Mouse (Mus musculus): ENCODE data around the gene Rbms1.
A peak's percentile ranks its signal among the peaks of the same experiment; 100 is the strongest.

The Rbms1 gene

DNA sequence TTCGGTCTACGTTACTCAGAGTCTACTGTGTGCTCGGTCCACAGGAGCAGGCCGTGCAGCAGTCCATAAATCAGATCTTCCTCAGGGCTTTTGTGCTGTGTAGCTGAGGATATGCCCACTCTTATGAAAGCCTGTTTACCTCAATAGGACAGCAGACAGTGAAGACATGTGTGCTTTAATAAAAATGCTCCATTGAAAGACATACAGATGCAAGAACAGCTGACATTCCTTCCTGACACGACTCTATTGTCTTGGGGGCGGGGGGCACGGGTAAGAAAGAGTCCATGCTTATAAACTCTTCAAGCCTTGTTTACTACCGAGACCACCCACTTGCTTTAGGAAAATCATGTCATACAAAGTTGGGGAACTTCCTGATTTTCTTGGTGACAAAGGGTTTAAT, 196.6 kb downstream of the Rbms1 start:
- no peak for DNase-seq (ENCODE audit: low read depth)

DNA sequence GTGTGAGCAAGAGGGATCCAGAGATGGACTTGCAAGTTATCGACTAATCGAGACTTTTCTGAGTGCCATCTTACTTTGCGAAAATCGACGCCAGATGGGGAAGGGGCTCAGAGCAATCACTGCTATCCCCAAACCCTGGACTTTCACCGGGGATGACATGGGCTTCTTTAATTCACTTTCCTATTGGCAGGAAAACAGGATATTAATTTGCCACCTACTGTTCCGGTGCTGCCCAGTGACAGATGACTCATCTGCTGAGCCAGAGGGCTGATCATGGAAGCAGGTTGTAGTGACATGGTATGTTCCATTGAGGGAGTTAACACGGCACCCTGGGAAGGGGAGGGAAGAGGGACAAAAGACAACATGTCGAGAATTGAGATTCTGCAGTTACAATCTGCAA, 206.8 kb downstream of the Rbms1 start:
- no peak for DNase-seq (ENCODE audit: low read depth)

DNA sequence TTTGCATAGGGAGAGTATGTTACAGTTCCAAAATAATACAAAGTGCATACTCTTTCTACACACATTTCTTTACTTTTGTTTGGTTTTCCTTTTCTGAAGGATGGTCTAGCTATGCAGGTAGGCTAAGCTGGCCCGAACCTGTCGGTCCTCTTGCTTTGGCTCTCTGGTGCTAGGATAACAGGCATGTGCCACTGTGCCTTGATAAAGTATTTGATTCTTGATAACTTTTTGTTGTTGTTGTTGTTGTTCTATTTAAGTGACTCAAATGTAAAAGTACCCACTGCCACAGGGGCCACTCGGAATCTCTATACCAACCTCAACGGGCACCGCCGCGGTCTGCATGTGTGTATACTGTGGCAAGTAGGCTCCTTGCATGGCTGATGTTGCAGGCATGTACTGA, 207.9 kb downstream of the Rbms1 start:
- DNase-seq (ENCODE audit: low read depth) = no peak

DNA sequence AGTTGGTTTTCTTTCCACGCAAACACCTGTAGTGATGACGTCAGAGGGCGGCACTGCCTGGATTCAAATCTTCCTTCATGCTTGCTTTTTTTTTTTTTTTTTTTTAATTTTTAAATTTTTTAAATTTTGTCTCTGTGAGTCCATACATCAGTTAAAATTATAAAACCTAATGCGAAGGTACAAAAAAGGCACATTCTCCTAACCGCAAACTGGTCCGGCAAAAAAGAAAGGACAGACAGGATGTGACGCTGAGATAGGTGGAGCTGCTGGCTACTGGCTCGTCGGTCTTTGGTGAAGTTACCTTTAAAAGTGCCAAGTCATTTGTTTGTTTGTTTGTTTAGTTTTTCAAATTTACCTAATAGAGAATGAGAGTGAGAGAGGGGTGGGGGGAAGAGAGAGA, 211.7 kb downstream of the Rbms1 start:
- DNase-seq (ENCODE audit: low read depth) = no peak

DNA sequence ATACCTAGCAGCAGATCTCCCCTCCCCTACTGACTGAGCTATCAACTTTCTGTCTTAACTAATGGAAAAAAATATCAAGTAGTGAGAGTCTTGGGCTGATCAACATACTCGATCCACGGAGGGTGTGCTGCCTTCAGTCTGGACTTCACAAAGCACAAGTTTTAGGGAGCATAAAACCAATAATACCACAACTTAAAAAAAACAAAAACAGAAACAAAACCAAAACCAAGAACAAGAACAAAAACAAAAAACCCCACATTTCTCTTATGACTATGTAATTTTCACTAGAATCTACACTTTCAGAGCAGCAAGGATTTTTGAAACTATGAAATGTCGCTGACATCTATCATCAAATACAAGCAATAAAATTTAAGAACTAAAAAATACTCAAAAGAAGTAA, 212.4 kb downstream of the Rbms1 start:
- no peak for DNase-seq (ENCODE audit: low read depth)

DNA sequence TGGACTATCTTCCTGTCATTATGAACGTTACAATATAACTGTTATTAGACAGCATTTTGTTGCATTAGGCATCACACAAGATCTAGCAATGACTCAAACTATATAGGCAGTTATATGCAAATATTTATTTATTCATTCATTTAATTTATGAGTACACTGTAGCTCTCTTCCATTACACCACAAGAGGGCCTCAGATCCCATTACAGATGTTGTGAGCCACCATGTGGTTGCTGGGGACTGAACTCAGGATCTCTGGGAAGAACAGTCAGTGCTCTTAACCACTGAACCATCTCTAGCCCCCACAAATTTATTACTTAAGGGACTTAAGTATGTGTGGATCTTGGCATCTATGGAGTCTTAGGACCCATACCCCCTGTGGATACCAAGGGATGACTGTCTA, 214.4 kb downstream of the Rbms1 start:
- peak; percentile 46 for DNase-seq (ENCODE audit: low read depth)

DNA sequence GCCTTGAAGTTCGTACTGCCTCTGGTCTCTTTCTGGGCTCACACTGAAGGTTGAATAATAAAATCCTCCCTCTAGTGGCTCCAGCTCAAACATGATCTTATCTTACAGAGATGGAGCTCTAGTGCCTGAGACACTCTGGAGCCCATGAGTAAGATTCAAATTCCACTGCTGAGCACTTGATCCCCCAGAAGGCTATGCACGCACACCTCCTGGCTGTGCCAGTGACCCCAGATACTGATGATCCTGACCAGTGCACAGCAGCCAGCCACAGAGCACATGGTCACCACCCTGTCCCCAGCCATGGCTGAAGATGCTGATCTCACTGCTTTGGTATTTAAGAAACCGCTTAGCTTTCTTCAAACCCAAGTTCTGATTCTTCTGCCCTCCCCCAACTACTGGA, 215.4 kb downstream of the Rbms1 start:
- peak; percentile 80 for DNase-seq (ENCODE audit: low read depth)

DNA sequence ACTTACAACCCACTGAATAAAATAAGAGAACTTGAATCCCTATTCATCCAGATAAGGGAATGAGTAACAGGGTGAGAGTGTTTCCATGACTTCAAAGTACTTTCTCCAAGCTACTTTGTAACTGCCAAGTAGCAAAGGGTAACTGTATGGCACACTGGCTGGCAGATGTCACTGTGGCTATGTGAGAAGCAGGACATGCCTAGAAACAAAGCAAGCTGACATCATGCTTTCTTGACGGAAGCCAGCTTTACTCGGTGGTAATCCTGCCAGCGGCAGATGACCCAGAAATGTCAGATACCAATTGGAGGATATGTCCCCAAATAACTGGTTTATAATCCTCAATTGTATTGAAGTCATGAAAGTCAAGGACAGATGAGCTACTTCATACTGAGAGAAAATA, 218.3 kb downstream of the Rbms1 start:
- no peak for DNase-seq (ENCODE audit: low read depth)

DNA sequence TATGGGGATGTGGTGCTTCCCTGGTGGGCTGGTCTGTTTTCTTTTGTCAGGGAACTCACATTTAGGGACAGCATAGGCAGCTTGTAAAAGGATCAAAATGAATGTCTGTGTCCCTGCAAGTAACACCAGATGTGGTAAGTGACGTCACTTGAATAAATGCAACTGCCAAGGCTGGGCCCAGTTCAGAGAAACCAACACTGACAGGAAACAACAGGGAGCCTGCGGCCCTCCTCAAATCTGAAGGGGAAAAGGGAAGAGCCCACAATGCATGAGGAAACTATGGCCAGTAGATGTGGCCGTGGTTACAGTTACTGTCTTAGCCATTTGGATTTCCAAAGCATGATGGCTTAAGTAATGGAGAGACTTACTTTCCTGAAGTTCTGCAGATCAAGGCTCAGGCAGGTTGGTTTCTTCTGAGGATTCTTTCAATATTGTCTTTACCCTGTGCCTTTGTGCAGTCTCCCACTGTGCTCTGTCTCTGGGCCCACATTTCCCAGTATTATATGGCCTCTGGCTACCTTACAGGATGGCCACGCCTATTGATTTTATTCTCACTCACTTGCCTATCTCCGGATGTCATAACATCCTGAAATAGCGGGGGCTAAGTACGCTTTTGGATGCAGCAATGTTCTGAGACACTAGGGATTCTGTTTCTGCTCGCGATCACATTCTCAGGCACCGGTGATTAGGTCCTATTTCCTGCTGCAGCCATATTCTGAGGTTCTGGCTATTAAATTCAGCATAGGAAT, 223.4 kb downstream of the Rbms1 start:
- no peak for DNase-seq (ENCODE audit: low read depth)

DNA sequence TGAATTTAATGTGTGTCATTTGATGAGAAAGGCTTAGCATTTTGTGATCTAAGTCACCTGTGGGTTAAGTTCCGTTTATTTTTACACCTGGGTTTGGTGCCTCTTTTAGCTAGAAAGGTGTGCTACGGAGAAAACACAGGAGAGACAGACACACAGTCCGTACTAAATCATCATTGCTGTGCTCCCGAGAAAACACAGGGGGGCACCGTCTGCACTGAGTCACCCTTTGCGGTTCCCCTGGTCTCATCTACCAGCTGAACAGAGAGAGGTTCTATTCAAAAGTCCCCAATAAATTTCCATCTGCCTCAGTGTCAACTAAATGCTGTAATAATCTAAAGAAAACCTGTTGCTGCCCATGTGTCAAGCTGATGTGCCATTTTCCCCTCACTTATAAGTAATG, 232.1 kb downstream of the Rbms1 start:
- DNase-seq (ENCODE audit: low read depth) = peak; percentile 28

DNA sequence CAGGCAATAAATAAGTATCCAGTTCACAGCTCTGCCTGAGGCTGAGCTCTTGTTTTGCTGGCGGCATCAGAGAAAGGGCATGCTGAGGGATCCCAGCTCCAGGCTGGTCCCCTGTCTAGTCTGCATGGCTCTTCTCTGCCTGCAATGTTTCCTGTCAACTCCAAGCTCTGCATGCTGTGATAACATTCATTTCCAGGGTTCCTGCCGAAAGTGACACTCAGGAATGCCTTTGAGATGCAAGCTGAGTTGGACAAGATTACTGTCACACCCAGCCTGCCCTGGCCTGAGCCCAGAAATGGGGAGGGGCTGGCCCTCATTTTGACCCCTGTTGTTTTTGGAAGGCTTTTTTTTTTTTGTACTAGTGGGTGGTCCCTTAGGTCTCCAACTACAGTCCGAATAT, 233.0 kb downstream of the Rbms1 start:
- no peak for DNase-seq (ENCODE audit: low read depth)

DNA sequence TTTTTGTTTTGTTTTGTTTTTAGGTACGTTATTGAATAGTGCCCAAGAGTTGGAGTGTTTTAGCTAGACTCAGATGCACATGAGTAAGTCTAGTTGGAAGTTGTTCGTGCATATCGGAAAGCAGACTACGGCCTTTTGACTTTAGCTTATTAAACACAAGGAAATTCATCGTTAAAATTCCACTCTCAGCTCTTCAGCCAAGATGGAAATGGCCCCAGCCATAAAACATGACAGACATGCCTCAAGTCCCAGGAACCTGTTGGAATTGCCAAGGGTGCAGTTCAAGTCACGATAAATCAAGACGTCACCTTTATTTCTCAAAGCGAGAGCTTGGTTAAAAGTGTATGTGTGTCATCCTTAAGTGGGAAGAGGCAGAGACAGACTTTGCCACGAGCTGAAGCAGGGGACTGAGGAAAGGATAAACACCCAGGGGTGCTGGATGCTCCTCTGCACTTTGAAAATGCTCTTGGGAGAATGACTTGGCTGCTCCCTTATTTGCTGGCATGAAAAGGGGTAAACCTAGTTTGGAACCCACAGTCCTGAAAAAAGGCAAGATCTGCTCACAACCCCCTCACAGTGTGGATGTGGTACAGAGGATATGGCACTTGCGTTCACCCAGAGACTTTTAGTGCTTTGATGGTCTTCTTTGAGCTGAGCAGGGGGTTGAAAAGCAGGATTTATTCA, 233.9 kb downstream of the Rbms1 start:
- no peak for DNase-seq (ENCODE audit: low read depth)

DNA sequence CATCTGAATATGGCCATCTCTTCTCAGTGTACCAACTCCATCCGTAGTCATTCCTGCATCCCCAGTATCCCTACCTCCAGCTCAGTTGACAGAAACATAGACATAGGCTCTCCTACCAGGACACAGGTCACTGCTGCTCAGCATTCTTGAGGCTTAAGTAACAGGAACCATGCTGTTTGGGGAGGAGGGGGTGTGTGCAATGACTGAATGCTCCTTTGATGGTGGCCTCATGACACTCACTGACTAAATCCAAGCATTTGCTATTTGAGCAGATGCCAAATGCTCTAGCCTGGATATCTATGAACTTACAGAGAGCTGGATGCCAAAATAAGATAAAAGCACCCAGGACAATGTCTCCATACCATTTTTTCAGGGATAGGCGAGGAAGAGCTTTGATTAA, 238.3 kb downstream of the Rbms1 start:
- no peak for DNase-seq (ENCODE audit: low read depth)

DNA sequence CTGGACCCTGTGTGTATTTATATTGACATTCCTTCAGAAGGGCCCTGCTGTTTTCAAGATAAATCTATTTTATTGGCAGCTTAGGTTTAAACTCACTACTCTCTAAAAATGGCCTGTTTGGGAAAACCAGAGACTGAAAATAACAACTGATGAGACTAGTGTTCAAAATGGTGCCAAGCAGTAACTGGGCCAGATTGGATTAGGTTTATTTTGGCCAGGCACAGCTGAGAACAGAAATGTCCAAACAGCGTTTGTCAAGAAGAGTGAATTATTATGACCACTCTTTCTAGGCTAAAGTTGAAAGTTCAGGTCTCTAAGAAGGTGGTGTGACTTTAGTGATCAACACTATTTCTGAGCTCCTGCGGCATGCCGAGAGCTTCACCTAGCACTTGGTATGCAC, 240.0 kb downstream of the Rbms1 start:
- DNase-seq (ENCODE audit: low read depth) = no peak

DNA sequence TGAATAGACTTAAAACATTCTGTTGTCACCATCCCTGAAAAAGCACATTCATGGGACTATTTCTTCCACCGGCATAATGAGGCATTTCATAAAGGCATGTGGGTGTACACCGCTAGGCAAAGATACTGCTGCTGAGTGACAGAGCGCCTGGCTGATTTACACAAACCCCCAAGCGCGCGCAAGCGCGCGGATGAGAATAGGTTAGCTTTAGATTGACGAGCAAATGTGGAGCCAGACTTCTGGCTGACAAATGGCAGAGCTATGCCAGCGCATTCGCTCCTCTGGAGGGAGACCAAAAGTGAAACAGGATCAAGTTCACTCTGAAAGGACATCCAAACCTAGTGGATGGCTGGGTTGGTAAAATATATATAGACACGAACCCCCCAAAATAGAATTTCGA, 240.5 kb downstream of the Rbms1 start, which contains the start of gene Itgb6:
Gene Itgb6, minus strand, starts transcription at position 130 of the 400 bp plus-strand sequence.
- no peak for DNase-seq (ENCODE audit: low read depth)

DNA sequence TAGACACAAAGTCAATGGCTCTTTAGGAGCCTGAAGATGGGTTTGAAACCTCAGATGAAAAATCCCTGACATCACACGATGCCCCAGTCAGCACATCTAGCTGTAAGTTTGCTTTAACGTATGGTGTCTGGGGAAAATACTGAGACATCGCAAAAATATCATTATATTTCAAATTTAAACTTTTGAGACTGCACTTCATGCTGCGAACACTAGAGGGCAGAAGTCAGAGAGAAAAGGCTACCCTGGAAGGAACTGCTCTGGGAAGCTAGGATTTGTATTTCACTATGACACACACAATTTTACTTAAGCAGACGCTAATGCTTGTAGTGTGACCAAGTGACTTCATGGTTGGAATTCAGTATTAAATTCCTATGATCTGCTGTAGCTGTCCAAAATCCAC, 242.1 kb downstream of the Rbms1 start:
- DNase-seq (ENCODE audit: low read depth) = peak; percentile 72

DNA sequence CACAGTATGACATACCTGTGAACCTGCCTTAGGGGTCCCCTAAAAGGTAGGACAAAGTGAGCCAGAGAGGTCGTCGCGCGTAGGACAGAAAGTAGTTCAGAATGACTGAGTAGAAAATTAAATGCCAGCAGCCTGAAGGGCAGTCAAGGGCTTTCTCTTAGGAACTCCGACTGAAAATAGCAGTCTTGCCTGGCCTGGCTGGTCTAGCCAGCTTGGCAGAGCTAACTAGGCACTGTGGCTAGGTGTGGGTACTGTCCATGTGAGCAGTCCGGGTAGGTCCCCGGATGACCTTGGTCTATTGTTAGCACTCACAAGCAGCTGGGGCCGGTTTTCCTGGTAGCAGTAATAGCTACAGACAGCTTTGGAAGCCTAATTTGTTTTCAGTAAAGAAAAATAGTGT, 242.8 kb downstream of the Rbms1 start:
- no peak for DNase-seq (ENCODE audit: low read depth)

DNA sequence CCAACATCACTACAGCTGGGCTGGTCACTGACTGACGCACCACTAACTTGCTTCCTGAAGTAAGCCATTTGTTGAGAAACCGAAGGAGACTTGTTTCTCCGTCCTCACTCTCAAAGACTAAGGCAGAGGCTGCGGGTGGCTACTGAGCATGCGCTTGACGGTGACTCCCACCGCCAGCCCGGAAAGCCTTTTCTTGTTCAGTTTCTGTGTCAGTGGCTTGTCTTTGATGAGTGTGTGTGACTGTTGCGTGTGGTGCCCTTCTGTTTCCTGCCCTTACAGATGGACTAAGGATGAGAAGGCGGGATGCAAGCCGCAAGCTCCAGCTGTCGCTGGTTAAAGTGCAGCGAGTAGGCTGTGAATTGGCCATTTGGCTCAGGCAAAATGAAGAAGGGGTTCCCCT, 245.6 kb downstream of the Rbms1 start:
- no peak for DNase-seq (ENCODE audit: low read depth)

DNA sequence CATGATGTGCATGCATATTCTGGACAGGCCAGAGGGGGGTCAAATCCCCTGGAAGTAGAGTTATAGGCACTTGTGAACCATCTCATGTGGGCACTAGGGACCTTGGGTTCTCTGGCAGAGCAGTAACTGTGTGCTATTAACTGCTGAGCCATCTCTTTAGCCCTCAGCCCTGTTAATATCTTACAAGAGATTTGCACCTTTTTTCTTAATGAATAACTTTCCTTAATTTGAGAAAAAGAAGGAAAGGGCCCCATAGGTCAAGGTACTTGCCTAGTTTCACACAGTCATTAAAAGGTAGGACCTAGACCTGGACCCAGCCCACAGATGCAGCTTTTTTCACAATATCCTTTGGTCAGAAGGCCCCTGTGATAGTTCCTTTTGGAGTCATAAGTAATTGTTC, 246.4 kb downstream of the Rbms1 start:
- no peak for DNase-seq (ENCODE audit: low read depth)

DNA sequence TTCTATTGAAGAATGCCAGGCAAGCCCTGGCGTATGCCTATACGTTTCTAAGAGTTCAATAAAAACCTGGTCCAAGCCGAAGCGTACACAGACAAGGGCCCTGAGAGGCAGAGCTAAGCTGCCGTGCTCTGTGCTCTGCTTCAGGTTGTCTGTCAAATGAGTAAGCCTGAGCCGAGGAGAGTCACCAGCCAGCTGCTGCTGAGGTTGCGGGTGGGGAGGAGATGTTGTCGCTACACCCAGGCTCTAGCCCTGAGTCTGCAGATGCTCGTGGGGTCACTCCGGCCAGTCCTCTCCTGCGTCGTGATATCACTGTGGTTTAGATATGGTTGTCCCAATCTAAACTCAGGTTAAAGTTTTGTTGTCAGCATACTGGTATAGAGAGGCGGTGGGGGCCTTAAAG, 247.2 kb downstream of the Rbms1 start:
- DNase-seq (ENCODE audit: low read depth) = no peak

DNA sequence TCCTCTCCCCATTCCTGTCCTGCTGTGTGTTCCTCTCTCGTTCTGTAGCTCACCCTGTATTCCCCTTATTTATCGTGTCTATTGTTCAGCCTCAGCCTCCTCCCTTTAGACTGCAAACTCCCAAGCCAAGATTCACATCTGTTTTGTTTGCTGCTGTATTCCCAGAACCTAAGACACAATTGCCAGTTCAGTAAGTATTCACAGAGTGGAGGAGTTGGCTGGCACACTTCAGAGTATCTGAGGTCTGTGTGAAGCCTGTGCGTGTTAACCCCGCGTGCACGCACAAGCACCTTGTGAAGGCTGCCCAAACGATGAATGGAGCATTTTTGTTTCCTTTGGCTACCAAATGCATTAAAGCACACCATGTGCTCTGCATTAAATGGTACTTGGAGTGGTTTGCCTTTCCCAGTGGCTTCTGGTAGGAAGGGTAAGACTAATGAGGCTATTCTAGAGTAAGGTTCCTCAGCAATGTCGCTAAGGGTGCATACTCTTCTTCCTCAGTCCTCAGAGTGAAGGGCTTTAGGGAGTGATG, 248.0 kb downstream of the Rbms1 start:
- peak; percentile 37 for DNase-seq (ENCODE audit: low read depth)

DNA sequence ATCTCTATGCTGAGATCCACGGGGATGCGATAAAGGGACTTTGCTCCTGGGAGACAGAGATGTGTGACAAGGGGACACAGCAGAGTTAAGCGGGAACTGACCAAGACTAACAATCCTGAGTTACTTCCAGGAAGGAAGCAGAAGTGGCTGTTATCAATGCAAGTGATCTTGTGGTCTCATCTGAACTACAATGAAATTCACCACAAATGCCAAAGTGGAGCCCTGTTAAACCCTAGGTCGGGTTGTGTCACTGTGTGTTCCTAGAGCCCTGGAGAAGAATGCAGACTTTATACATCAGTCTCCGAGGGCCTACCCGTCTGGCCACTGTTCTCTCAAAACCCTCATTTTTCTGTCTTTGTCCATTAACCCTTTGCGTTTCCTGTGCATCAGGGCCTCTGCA, 248.5 kb downstream of the Rbms1 start:
- DNase-seq (ENCODE audit: low read depth) = no peak

DNA sequence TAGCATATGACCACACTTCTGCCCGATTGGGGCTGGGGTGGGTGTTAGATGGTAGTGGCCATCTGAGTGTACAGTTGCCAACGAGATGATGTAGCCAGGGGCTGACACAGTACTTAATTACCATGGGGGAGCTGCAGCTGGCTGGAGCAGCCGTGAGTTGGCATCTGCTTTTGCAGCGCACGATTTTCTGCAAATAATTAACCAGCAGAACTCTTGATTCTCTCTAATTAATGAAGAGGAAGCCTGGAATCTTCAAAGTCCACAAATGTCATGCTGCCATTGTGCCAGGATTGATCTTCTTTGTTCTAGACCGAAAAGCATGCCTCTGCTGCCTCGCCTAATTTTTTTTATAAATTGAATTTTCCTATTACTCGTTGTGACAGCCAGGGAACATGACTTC, 249.1 kb downstream of the Rbms1 start:
- no peak for DNase-seq (ENCODE audit: low read depth)

DNA sequence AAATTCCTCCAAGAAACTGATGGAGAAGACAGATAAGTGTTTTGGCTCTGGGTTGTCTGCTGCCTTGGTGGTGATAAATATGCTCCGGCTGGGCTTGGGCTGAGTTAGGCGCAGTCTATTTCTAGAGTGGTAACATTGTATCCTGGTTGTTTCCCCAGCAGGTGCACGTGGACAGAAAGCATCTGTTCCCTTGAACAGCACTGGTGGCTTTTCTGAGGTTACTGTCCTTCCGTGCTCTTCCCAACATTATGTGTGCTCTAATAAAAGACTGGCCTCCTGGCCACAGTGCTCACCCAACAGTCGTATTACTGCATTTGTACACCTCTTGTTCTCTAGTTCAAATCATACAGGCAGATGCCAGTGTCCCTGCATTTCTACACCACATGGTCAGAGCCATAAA, 250.1 kb downstream of the Rbms1 start:
- no peak for DNase-seq (ENCODE audit: low read depth)

Data from NIH3T3 (cell line).